Mouse (Mus musculus): ENCODE measurements at regions not wholly inside any gene's neighbourhood (a gene's known extent, or its start where the extent isn't known, plus 50 kb on each side); places are given as distances from the start of the nearest gene placed in this dataset.
A peak's percentile ranks its signal among the peaks of the same experiment; 100 is the strongest.

DNA sequence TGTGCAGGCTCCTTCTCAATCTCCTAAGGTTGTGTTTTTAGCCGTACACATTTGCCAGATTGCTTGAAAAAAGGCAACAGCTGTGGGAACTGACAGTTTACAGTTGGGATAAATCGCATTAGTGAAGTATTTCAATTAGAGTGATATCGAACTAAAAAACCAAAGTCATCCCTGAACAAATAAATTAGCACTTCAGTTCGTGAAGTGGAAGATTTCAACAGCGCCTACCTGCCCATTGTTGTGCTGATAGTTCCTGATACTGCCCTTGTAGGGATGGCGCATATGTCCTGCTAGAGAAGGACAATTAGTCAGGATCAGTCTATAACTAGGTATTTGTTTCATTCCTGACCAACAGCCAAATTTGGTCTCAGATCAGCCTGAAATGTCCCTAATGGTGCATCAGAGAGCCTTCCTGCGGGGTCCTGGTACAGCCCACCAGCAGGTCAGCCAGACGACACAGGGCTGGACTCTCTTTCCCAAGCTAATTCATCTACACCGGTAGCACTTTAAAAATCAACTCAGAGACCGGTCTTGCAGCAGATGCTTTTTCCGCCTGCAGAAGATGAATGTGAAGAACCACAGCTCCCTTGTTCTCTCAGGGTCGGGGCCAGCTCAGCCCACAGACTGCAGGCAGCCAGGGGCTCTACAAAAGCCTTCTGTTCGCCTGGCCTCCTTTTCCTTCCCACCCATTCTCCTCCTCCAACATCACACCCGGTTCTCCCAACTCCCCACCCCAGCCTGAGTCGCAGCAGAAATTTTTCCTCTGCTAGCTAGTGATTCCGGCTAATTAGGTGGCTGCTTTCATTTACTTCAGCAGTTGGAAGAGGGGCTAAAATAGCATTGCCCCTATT, 146.1 kb downstream of the Psat1 start:
- DNase-seq (ENCODE audit: extremely low spot score) = peak; percentile 70

DNA sequence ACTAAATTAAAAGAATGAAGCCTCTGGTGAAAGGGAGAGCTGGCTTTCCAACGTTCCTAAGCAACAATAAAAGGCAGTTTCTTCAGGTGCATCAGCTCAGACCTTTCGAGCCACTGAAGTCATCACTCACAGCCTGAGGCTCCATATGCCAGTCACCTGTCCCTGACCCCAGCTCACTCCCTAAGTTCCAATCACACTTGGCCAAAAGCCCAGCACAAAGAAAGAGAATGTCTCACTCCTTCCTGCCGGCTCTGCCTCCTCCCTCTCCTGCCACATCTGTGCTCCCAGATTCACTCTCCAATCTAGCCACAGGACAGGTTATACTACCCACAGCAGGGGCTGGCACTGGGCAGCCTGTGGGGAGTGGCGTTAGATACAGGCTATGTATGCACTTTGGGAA, 150.7 kb downstream of the Psat1 start:
- DNase-seq (ENCODE audit: extremely low spot score) = no peak

DNA sequence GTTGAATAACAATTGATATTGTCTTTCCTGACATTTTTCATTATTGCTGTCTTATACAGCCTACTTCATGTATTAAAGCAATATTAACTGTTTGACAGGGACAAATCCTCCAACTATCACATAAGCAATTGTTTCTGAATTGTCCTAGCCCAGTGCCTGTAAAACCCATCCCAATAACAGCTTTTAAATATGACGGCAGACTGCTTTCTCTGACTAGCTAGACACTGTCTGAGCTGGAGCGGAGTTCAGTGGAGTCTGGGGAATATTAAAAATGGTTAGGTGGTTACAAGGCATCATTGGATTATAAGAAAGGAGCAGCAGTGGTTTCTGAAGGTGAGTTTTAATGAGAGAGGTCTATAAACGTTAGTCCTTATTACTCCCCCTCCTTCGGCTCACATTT, 155.2 kb downstream of the Psat1 start:
- no peak for DNase-seq (ENCODE audit: extremely low spot score)

DNA sequence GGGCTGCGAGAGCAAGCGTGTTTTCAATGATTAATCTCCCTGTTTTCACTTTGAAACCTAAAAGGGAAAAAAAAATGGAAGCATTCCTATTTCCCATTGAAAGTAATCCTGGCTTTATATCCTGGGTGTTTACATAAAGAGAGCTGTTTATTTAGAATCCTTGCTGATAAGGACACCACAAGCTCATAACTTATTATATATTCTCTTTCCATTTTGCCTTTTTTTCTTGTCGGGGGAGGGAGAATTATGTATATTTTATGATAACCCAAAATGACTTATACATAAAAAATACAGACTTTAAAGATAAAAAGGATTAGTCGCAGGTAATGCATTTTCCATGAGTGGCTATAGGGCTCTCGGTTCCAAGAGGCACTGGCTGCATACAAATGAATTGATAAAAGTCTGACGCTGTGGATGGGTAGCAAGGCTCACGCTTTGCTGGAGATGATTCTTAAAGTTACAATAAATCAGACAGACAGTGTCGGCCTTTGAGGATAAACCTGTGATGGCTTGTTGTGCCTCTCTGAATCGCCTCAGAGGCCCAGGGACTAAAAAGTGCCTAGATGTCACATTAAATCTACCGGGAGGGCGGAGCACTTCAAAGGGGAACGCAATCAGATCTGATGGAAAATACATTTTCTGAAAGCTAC, 155.7 kb downstream of the Psat1 start:
- no peak for DNase-seq (ENCODE audit: extremely low spot score)

DNA sequence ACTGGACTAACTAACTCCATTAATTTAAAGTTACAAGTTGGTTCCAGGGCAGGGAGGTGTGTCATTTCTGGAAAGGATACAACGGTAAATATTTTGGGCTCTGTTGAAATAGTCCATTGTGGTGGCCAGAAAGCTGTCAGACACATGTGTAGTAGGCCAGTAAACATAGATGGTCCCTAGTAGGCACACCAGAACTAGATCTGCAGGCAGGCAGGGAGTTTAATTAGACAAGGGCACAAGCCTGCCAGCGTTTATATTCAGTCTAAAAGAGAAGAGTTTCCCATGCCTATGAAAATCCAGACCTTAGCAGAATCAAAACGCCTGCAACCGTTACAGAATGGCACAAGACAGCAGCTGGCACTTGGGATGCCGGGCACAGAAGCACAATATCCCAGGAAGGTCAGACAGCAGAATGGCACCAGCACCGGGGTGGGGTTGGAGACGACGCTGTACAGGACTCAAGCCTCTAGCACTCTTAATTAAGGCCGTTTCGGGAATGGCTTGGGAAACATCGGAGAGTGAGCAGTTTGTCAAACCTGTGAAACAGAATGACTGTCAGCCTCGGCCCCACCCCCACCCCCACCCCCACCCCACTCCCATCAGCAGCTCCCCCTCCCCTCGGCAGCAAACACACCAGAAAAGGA, 156.4 kb downstream of the Psat1 start:
- DNase-seq (ENCODE audit: extremely low spot score) = no peak

DNA sequence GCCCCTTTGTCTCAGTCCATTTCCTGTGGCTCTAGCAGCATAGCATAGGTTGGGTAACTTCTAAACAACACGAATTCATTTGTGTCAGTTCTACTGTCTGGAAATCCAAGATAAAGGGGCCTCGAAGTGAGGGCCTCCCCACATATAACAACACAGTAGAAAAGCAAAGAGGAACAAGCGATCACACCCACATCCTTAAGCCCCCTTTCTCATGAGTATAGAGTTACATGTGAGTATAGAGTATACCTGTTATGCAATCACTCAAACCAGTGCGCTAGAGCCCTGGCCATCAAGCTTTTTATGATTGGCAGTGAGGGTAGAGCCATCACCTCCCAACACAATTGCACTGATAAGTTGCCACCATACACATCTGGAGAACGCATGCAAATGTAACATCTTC, 157.4 kb downstream of the Psat1 start:
- no peak for DNase-seq (ENCODE audit: extremely low spot score)

DNA sequence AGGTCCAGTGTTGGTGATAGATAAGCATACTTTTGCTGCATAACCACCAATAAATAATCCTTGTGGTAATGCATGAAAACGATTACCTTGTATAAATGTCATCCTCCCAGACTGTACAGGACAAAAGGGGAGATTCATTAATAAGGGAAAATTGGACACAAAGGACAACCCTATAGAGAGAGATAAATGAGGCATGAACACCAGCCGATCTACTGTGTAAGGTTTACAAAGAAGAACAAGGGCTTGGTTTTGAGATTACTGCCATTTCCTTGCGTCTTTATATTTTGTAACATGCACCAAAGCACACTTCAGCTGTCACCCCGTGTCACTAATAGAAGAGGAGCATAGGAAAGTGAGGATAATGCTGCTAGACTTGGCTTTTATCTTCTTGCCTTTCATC, 162.5 kb downstream of the Psat1 start:
- no peak for DNase-seq (ENCODE audit: extremely low spot score)

DNA sequence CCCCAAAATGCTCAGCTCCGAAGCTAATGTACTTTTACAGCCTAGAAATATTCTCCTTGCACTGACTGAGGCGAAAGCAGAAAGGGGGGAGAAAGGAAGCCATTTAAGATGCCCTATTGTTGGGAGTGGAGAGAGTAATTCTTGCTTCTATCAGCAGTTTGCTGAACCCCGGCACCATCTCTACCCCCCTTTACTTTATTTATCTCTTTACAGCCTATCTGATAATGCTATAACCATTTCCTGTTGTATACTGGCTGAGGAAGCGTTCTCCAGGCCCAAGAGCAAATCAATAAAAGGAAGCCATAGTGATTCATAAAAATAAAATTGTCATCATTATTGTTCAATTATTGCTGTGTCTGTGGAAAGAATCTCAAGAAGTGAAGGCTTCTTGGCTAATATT, 177.5 kb downstream of the Psat1 start:
- DNase-seq (ENCODE audit: extremely low spot score) = no peak

DNA sequence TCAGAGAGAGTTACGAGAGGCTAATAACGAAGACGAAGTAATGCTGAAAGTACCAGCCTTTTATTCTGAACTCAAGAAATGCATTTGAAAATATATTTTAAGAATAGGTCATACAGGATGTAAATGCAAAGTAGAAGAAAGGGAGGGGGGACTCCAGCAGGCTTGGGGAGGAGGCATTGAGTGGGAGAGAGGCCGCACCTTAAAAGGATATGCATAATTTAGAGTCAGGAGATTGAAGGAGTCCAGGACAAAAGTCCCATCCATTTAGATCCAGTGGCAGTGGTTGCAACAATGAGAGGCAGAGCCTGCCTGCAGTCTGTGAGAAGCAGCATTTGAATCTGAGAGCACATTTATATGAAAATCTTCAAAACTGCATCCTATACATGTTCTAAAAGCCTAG, 186.1 kb downstream of the Psat1 start:
- DNase-seq (ENCODE audit: extremely low spot score) = no peak

DNA sequence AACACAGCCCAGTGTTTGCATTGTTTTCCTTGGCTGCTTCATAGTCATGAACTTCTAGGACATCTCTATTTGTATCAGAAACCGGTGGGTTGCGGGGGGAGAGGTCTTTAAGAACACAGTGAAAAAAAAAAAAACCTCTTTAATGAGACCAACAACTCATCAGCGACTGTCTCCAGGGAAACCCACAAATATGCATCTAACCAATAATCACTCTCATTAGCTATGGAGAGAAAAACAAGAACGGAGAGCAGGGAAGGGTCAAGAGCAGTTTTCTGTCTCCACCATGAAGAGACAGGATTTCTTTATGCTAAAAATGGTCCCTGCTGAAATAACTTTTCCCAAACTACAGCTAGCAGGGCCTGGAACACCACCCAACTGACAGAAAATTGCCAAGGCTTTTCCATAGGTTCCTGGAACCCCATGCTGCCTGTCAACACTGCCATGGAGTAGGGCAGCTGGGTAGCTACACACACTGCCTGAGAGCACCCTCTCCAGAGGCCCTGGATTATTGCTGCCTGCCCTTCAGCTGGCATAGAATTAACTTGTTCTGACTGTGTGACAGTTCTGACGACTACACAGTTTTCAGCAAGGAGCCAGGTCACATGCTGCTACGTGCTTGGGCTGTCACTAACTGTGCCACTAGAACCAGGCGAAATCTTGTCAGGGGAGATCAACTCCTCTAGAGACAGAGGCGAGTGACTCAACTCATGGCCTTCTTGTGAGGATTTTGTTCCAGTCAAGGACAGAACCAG, 201.9 kb downstream of the Psat1 start:
- DNase-seq (ENCODE audit: extremely low spot score) = no peak

DNA sequence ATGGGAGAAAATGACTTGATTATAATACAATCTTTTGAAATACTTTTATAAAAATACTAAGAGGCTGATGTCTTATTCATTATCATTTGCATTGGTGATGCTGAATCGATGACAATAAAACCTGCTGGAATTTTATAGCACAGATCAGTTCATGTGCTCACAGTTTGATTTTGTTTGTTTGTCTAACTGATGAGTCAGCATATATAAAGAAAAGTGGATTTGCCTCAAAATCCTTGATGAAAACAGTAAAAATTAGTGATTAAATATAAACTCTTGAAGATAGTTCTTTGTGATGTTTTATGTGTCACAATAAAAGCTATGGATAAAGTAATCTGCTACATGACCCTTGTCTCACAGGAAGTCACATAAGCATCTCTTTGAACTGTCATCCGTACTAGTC, 210.9 kb downstream of the Psat1 start:
- no peak for DNase-seq (ENCODE audit: extremely low spot score)

DNA sequence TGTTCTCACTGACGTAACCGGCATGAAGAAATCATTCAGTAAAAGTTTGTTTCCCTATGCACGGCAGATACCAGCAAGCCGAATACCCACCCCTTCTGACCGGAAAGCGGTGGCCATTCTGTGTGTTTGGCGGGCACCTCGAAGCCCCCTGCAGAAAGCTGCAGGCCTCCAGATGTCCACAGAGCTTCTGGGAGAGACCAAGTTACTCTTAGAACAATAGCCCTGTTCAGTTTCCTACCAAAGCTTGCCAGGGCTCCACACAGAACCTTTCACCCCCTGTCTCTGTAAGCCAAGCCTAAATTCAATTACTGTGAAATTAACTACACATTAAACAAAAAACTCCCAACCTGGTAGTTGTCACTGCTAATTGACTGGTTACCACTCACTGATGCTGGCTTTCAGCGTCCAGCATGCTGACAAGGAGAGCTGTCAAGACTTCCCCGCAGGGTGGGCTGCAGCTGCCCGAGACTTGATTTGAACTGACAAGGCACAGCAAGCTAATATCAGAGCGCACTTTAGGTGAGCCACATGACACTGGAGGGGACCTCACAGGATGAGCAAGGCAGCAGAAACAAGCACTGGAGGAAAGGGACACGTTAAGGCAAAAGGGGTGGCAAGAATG, 220.2 kb downstream of the Psat1 start:
- DNase-seq (ENCODE audit: extremely low spot score) = peak; percentile 41

DNA sequence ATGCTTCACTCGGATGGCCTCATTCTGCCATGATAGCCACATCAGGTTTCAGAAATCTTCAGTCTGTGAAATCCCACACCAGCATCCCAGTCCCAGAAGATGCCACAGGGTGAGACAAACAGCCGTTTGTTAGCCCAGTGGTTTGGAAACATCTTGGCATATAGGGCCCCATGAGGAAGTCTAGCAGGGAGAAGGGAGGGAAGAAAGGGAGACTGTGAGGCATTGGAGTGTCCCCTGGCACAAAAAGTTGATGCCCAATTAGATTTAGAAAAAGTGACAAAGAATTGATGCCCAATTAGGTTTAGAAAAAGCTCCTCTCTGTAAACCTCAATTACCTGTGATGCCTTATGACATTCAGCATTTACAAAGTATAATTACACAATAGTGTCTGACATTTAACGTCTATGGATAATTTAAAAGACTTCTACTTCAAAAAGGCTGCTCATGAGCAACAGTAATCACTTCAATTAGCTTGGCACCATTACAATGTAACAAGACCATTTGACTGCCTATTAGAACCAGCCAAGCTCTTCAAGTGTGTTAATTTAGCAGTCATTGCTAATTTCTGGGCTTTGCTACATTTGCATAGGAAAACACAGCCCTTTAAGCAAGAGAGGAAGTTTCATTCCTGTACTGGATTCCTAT, 254.6 kb downstream of the Psat1 start:
- no peak for DNase-seq (ENCODE audit: extremely low spot score)

DNA sequence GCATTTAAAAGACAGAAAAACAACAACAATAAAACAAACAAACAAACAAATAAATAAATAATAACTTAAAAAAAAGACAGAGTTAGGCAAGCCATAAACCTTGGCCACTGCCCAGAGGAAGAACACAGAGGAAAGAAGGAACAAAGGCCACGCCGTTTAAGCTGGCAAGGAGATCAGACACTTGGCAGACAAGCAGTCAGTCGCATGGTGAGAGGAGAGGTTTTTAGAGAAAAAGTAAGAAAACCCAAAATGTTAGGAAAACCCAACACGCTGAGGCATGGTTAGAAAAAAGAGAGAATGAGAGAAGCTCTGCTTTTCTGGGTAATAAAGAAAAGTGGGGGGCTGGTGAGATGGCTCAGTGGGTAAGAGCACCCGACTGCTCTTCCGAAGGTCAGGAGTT, 277.1 kb downstream of the Psat1 start:
- DNase-seq (ENCODE audit: extremely low spot score) = no peak

DNA sequence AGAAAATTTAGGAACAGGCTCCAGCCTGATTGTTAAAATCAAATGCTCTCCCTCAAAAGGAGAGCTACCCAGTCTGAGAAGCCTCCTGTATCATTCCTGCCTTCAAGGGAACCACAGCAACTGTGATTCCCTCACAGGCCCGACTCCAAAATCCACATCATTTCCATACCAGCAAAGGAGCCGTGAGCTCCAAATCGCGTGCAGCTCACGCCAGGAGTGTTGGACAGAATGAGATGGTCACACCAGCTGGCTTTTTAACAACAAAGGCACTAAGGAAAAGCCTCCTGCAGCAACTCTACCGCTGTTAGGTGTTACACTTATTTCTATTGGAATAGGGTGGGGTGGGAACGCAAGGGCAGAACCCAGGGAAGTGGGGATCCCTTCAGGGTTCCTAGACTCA, 277.6 kb downstream of the Psat1 start:
- no peak for DNase-seq (ENCODE audit: extremely low spot score)

DNA sequence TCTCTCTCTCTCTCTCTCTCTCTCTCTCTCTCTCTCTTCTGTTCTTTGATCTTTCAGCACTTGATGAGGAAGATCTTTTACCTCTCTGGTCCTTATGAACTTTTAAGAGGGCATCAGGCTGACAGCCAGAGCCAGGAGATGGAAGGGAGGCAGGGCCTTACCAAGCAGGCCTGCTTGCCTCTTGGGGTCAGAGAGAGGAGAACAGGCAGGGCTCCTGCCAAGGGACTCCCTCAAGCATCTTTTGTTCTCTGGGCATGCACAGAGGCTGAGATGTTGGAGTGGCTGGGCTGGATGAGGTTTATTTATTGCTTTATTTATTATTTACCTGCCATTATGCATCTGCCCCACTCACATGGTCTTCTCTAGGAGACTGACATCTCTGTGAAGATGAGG, 278.5 kb downstream of the Psat1 start:
- peak; percentile 22 for DNase-seq (ENCODE audit: extremely low spot score)

DNA sequence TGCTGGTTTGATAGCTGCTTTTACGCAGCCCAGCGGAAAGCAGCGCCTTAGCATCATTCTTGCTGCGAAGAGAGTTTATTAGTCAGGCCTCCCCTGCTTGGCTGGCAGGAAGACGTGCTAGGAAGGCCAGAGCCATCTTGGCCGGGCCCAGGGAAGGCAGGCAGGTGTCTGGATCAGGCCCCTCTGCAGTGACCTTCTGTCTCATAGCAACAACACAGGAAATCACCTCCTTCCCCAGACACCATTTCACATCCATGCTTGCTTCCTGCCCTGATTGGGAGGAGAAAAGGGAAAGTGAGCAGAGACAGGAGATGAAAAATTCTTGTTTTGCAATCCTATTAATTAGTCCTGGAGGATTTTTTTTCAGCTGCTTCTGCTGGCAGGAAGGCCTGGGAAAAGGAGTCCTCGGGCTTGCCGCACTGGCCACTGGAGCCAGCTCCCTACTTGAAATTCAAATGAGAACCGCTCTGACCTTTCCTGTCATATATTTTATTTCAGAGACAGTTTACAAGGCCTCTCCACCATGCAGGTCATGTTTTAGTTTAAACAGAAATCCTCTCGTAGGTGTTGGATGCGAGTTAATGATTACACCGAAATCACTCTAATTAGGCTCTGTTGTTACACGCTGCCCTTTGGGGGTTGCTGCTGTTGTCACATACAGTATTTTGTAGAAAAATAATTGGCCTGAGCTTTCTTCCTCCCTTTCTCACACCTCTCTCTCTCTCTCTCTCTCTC, 279.1 kb downstream of the Psat1 start:
- peak; percentile 47 for DNase-seq (ENCODE audit: extremely low spot score)

DNA sequence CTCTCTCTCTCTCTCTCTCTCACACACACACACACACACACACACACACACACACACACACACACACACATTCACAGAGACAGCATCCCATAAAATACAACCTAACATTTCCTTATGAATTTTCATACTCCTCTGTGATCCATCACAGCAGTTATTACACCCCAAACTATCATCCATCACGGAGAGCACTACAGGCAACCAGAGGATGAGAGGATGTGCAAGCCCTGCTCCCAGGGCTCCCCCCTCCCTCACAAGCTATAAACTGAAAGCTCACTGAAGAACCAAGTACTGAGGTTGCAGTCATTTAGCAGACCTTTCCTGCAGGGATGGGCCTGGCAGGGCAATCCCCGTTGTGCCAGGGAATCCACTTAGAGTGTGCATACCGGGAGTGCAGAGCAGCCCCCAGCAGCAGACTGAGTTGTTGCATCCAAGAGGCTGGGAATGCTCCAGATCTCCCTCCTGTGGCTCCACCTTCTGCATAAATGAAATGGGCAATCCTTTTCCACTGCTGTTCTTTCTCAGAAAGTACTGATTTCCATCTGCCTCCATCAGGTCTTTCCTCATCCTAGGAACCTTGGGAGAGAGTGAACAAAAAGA, 283.4 kb downstream of the Psat1 start:
- no peak for DNase-seq (ENCODE audit: extremely low spot score)

DNA sequence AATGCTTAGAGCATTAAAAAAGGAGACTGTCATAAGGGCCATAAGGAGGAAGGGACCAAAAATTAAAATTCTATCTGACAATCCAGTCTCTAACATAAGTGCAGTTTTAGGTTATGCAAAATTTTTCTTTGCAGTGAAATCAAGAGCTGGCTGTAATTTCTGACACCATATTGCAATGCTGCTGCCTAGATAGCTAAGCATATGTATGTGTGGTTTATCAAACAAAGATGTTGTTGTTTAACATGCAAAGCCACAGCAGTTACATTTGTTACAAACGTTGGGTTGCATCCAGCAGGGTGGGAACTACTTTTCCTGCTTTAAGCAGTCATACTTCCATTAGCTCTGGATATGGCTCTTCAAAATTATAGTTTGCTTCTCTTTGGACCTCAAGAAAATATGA, 288.5 kb downstream of the Psat1 start:
- DNase-seq (ENCODE audit: extremely low spot score) = no peak

DNA sequence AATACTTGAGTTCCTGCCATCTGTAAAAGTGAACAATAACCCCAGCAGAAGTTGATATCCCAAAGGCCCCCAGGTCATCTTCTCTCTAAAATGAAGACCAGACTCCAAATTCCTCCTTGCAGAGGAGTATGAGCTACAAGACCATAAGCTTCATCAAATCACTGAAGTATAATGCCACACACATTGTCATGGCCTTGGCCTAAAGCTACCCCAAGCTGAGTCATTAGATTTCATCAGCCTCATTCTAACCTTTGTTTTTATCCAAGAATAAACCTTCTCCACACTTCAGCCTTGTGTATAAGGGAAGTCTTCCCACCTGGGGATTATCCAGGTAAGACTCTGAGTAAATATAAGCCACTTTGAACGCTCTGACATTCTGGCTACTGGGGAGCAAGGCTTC, 289.3 kb downstream of the Psat1 start:
- no peak for DNase-seq (ENCODE audit: extremely low spot score)

All from embryo, embryonic 9.5 days (tissue).